Mouse (Mus musculus) adrenal gland, adult 2 months (tissue): Measurements from ENCODE around the gene Clec16a. TPM values are rescaled to one million over a fixed set of nuclear protein-coding genes. Genes with fewer than 3 reads are reported as not detected.

Experiments used
- DNase-seq: peaks from one replicate; pipeline ENCODE4 v3.0.0; 2021
- polyA plus RNA-seq: library from polyadenylated mRNA; depleted of rRNA; stranded (reverse); fragments of >200 nt; gene quantifications from 2 replicates; pipeline ENCODE4 v1.2.3, GENCODE M21; 2012
- total RNA-seq, 2 experiments: library from RNA; stranded (reverse); gene quantifications; 2 replicates each; pipeline ENCODE4 v1.2.3; 2021

Gene Clec16a
- total and polyA plus RNA-seq, 3 experiments, result 15.9 to 44.4 (median 44.0) TPM

DNA sequence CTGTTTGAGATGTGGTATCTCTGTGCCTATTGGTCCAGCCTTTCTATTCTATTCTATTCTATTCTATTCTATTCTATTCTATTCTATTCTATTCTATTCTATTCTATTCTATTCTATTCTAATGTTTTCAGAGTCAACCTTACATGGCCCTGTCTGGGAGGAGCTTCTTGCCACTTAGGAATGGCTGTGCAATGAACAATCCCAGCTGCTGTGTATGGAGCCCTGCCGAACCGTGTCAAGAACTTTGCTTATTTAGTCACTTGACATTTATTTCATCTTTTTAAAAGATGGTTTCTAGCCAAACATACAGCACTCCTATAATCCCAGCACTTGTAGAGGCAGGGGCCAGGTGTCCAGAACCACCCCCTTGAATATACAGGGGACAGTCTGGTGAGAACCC is 219.2 kb downstream of the Clec16a start:
- DNase-seq, result no peak

DNA sequence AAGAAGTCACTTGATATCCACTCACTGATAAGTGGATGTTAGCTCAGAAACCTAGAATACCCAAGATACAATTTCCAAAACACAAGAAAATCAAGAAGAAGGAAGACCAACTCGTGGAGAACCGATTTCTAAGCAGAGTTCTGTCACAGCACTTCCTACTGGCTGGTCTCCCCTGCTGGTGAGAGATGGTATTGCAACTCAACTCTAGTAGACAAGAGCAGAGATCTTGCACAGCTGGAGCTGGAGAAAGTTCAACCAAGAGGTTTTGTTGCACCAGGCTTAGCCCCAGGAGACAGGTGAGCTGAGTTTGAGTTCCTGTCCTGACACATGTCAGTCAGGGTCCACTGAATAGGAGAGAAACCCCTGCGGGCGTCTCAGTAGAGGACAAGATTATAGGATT is 222.0 kb downstream of the Clec16a start:
- DNase-seq, result peak; percentile 66

DNA sequence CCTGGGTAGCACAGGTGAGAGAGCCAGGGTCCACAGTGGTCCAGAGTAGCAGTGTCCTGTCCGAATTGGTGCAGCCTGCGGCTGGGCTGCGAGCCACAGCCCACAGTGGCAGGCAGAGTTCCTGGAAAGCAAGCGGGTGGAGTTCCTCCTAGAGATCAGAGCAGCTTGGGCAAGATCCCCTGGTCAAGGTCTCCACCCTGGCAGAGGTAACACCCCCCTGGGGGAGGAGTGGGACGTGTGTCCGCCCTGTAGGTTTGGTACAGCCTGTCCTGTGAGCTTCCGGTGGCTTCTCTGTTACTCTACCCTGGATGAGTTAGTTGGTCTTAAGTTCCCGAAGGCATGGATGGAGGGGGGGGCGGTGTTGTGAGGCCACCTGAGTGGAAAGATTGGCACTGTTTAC is 223.7 kb downstream of the Clec16a start:
- peak; percentile 83 for DNase-seq

DNA sequence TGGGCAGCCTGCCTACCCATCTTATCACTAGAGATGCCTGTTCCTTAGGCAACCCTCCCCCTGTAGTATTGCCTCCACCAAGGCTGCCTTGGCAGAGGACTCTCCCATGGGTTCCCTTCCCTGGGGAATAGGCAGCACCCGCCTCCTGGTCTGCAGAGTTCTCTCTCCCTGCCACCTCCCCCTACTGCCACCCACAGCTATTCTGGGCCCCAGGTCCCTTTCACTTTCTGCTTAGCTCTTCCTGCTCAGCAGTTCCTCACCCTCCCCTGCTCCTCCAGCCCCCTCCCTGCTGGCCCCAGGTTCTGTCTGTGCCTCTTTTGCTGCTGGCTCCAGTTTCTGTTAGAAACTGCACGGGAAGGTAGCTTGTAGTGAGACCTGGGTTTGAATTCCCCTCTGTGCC is 224.5 kb downstream of the Clec16a start:
- peak; percentile 51 for DNase-seq

DNA sequence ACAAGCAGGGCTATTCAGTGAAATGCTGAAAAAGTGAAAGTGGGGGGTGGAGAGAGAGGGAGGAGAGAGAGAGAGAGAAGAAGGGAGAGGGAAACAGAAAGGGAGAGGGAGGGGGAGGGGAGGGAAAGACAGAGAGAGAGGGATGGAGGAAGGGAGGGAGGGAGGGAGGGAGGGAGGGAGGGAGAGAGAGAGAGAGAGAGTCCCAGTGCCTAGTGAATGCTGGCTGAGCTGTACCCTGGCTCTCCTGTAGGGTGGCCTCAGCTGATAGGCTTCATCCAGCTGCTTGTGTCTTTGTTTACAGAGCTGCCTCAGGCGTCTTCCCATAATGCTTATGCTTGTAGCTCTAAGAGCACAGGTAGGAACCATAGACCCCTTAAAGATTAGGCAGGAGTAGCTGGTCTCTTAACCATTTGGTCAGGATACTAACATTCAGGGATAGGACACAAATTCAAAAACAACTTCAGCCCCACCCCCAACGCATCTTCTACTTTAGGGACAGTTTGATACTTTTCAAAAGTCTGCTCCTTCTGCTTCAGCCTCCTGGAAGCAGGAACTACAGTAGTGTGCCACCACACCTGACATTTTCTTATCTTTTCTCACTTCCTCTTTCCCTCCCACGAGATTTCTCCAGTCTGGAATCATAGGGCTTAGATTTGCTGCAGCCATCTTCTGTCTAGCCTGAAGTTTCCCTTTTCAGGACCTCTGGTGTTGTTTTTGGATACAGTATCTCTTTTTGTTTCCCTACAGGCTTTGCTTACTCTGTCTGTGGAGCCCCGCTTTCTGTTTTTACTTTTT is 225.6 kb downstream of the Clec16a start:
- DNase-seq, result no peak

DNA sequence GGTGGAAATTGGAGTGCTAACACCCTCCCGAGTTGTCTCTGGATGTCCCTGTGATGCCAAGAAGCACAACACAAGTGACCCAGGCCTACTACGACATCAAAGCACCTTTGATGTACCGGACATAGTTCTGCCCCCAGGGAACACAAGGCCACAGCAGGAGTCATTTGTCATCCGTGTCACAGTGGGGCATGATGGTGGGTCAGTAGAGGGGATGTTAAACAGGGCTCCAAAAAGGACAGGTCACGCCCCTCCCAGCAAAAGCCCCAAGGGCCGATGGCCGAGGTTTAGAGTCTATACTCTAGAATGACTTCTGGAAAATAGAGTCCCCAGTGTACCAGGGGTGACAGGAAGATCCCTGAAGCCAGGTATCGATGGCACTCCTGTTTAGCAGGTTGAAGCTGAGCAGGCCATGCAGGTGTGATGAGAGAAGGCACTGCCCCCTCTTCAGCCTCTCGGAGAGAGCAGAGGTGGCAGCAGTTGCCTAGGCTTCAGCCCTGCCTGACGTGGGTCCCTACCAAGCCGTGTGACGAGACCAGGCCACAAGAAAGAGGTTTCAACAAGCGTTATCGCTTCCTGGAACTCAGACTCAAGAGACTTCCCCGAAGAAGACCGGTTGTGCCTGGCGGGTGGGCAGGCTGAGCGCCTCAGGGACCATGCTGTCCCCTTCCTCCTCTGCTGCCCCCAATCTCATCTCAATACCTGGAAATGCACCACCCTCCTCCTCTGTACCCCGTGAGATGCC is 226.8 kb downstream of the Clec16a start:
- peak; percentile 62 for DNase-seq

DNA sequence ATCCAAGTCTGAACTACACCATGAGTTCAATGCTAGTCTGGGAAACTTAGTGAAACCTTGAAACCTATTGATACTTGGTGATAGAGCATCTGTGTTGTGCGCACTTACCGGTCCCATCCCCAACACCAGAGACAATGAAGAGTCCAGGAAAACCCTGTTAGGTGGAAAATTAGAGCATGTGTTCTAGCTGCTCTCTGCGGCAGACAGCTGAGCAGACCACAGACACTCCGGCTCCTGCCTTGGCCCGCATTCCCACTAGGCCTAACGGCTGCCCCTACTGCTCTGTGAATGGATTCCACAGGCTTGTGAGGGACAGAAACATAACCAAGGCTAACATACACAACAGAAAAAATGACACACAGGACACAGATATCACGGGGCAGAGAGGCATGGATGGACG is 228.4 kb downstream of the Clec16a start:
- DNase-seq, result no peak

DNA sequence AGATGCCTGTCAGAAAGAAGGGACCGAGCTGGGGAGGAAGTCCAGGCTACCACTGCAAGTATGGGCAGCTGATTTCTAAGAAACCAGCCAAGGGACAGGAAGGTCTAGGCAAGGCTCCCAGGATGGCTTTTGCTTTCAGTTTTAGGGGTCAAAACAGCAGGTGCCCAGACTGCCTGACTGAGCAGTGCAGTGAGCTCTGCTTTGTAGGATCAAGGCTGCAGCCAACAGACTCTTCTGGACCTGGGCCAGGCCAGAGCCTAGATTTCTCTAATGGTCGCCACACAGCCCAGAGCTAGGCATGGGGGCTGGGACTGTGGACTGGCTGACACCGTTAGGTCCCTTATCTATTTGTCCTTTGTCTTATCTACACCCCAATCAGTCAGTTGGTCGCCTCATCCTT is 229.6 kb downstream of the Clec16a start:
- DNase-seq, result peak; percentile 39

DNA sequence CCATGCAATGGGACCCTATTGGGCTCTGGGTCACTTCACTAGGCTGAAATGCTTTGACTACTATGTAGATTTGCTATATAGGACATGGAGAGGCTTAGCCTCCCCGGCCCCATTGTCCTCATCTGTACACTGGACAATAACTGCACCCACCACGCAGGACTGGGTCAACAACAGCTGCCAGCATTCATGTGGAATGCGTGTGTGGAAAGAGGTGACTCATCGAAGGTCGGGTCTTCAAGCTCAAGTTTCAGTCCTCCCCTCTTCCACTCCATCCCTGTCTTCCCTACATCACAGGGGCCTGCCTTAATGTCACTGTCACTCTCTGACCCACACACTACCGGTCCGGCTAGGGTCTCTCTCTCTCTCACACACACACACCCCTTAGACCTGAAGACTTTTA is 231.2 kb downstream of the Clec16a start:
- peak; percentile 74 for DNase-seq

DNA sequence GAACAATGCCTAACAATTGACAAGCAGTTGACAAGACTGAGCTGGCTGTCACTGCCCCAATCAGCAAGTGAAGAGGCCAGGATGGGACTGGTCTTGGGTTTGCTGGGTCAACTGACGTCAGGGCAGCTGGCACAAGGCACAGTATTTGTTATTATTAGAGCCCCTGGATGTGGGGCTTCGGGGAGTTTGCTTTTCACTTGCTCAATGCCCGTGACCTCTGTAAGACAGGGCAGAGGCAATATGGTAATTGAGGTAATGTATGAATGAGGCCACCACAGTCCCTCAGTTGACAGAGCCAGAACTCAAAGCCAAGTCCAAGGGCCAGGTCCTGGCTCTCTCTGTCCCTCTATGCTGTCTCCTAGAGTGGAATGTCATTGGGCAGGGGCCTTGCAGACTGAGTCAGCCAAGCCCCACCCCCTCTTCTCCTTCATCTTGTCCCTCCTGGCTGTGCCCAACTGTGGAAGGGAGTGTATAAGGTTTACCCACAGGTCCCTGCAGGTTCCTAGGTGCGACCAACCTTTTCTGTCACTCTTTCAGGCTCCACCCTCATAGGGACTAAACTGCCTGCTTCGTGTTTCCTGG is 232.5 kb downstream of the Clec16a start:
- DNase-seq, result peak; percentile 60

DNA sequence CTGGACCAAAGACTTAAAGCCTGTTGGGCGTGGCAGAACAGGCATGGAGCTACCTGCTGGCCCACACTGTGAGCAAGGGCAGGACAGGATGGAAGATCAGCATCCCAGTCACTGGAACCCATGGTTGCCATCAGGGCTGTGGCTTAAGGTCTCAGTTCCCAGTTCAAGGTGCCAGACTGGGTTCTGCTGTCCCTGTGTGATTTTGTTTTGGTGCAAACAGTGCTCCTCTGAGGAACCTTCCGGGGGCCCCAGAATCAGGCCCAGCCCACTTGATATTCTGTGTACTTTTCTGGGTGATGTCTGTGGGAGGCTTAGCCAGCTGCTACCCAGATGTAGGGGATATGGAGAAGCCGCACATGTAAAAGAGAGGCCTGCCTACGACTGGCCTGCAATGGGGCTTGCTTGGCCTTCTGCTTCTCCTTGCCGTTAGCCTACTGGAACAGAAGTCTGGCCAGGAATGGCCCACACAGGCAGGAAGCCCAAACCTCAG is 235.5 kb downstream of the Clec16a start:
- DNase-seq, result no peak

DNA sequence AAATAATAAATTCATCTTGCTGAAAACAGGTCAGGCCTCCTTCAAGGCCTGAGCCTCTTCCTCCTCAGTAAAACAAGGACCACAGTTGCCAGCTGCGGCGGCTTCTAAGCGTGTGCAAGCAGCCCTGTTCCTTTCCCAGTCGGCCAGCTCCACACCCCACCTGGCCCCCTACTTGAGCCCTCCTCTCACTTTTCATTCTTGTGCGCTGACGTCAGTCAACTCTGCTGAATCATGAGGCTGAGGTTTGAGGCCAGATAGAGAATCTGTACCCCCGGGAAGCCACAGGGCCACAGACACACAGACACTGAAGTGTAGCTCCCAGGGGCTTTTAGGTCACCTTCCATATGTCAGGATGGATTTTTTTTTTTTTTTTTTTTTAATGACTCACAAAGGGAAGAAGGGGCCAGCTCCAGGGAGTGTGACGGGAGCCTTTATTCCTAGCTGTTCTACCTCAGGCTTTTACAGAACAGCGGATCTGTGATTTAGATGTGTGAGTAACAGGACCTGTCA is 236.8 kb downstream of the Clec16a start:
- DNase-seq, result peak; percentile 60

DNA sequence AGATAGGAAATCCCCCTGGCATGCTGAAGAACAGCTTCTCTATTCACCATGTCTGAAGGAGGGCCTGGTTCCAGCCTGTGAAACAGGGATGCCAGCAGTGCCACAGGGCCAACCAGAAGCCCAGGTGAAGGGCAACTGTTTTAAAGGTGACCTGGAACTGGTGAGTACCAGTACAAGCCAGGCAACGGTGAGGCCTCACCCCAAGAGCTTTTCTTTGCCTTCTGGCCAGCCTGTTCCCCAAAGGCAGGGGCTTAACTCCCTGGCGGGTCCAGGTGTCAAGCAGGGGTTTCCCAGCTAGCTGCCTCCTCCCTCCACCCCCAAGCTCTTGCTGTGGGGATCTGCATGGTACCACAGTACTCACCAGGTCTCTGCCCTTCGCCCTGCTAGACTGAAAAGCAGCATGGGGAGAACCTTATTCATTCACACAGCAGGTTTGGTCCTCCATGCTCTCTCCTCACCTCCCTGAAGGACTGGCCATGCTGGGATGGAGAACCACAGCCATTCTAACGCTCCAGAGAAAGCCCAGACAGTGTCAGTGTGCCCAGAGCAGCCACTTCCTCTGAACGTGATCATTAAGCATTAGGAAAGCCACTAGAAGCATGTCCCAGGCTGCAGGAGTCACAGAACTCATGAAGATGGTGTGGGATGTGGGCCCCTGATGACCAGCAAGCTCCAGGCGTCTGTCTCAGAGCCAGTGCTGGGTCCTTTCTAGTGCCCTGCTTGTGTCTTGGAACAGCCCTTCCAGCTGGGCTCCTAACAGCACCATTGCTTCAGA is 237.4 kb downstream of the Clec16a start:
- peak; percentile 21 for DNase-seq

DNA sequence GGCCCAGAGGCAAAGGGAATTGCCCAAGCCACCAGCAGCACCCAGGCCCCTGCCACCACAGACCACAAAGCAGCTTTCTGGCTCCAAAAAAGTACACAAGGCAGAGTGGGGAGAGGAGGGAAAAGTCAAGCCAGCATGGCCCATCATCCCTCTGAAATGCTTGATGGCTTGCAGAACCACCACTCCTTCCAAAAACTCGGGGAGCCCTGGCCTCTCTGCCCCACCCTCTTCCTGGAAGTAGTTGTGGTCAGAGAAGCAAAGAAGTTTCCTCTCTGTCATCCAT is 238.0 kb downstream of the Clec16a start:
- DNase-seq, result peak; percentile 30

DNA sequence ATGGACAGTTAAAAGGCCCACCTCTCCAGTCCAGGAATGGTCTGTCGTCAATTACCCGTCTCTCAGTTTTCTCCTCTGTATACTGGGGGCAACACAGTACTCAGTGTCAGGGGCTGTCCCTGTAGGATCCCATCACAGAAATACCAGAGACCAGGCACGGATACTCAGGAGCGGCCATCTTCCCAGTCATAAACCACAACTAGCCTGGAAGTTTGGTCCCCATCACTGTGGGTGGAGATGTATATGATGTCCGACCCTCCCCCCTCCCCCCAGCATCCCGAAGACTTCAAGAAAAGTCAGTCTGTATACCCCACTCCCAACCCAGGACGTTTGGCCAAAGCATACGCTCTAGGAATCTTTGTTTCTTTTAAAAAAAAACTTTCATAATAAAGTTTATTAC is 238.3 kb downstream of the Clec16a start:
- DNase-seq, result no peak

DNA sequence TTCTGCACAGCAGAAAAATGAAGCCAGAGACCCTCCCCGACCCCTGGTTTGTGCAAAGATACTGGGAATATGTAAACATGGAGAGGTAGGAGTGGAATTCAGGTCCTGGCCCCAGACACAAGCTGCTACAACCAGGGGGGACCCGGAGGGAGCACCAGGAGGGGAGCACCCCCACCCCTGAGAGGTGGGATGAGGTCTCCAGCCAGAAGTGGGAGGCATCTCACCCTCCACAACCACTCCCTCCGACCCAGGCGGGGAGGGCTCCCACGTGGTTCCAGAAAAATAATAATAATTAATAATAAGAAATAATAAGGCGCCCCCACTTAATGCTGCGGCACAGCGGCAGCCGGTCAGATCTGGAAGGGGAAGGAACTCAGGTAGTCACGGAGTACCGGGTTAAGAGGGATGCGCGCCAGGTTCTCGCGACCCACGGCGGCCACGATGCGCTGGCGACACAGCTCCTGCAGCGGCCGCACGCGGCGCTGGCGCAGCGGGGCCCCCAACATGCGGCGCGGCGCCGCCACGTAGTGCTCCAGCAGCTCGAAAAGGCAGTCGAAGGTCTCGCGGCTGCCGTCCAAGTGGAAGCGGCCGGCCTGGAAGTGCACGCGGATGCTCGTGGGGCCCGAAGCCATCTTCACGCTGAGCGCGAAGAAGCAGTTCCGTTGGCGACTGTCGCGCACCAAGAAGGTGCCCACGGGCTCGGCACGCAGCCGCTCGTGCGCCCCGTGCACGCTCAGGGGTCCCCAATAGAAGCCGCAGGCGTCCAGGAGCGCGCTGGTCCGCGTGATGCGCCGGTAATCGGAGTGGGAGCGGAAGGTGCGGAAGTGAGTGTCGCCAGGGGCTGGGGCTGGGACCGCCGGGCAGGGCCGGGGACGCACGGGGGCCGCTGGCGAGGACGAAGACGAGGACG is 239.0 kb downstream of the Clec16a start:
- peak; percentile 69 for DNase-seq

DNA sequence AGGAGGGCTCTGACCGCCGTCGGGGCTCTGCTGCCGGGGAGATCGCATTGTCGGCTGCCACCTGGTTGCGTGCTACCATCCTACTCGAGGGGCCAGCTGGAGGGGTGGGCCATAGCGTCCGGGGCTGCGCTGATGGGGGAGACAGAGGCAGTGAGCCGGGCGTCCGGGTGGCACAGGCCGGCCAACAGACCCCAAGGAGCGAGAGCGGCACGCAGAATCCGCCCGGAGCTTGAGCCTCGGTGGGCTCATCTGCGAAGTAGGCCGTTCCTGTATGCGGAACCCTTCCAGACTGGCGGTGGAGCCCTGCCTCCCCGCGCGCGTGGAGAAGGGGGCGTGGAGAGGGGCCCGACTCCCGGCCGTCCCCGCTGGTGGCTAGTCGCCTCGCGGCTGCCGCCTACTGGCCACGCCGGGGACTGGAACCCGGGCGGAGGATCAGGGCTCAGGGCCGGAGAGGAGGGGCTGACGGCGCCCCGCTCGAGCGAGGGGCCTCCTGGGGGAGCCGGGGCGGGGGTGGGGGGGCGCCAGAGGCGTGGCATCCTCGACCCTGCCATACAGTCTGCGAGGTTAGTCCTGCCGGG is 239.7 kb downstream of the Clec16a start:
- peak; percentile 96 for DNase-seq

DNA sequence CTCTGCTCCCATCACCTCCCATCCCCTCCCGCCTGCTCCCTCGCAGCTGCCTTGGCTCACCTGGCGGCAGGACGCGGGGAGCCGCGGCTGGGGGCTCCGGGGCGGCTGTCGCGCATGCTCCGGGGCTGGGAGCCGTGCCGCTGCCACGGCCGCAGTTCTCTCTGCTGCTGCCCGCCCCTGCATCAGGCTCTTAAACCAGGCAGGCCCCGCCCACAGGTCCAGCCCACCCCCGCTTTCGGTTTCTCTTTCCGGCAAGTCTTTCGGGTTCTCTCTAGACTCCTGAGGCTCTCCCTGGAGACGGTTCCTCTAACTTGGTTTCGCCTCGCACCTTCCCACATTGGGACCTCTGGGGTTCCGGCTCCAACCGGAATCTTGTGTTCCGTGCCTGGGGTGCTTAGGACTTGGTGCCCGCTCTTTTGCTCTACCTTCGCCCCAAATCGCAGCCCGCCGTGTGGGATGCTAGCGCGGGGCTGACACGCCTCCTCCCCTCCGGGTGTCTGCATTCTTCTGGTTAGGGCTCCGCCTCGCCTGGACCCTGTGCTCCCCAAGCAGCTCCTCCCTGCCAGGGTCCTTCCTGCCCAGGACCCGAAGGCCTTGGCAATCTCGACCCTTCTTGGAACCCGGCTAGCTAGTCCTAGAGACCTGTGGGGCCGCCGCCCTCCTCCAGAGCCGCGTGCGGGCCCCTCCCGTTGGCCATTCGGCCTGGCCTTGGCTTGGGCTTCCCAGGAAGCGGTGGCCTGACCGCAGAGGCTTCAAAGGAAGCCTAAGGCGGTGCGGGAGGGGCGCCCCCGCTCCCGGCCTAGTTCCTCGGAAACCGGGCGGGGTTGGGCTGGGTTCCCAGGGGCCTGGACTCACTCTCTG is 240.5 kb downstream of the Clec16a start, which contains the start of gene Socs1:
Socs1 (minus strand) TSS at position 166 of the 861 bp plus-strand sequence.
- peak; percentile 96 for DNase-seq

DNA sequence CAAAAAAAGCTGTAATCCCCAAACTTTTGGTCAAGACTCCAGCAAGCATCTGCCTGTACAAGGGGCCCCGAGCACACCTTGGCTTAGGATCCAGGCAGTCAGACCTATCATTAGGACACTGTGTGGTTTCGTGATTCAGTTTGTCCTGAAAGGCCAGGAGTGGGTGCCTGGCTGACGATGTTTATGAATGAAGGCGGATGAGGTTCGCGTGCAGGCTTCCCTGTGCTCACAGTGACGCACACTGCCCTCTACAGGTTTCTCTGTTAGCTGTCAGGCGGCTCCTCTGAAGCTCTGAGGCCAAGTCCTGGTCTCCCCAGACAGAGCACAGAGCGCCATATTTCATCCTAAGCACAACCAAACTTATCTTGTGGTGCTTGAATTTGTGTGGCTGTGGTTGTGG is 241.1 kb downstream of the Clec16a start:
- peak; percentile 89 for DNase-seq
